Mouse (Mus musculus) heart, postnatal 0 days (tissue): ENCODE measurements around the gene Kdm1a.

Experiments
- CTCF ChIP-seq: IDR thresholded peaks from 2 replicates; pipeline ENCODE4 v1.5.1; 2016; ENCODE audit warnings: antibody characterized with exemption, control low read depth, low read depth
- EP300 ChIP-seq: IDR thresholded peaks from 2 replicates; pipeline ENCODE4 v1.6.1; 2016; ENCODE audit warnings: antibody characterized with exemption, low read depth

DNA sequence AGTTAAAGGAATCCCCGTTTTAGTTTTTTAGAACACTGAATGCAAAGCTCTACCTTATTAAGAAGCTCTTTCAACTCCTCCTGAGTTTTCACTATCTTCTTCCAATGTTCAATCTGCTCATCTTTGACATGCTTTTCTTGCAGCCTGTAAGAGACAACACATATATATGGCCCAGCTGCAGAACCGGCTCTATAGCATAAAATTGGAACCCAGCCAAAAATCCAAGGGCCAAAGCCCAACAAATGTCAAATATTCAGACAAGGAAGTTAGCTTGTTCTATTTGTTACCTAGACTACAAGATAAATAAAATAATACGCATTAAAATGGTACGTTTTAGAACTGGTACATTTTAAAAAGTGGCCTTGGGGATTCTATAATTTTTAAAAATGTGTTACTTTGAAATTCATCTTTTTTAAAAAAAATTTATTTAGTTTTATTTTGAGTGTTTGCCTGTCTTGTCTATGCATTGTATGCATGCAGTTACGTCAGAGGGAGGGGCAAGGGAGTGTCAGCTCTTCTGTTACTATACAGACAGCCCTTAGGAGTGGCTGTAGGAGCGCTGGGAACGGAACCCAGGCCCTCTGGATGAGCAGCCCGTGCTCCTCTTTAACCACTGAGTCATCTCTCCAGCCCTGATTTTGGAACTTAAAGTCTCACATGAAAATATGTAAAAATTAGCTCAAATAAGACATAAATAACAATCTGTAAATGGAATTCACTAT is 42.1 kb downstream of the Kdm1a start:
- no peak for TF ChIP-seq CTCF
- no peak for TF ChIP-seq EP300
